Mouse (Mus musculus): ENCODE data around the gene Rab3a. TPM values are rescaled to one million over a fixed set of nuclear protein-coding genes. Genes with fewer than 3 reads are reported as not detected.

Gene Rab3a
- 9.9 TPM for polyA plus RNA-seq (2017; shearing (Covaris generic))

GRCm38 (mm10) chr8:70754043-70754870 is at the start of gene Rab3a:
Gene Rab3a, plus strand, starts transcription at chr8:70754679.

GRCm38 (mm10) chr8:70718297-70718696 is 36.2 kb upstream of the Rab3a start, which contains the start of gene Gm3336:
Gene Gm3336, plus strand, starts transcription at chr8:70718543.

GRCm38 (mm10) chr8:70723486-70724210 is 30.8 kb upstream of the Rab3a start, which contains the start of gene Pde4c:
Gene Pde4c, plus strand, starts transcription at chr8:70723720.

GRCm38 (mm10) chr8:70760775-70761406 is 6.4 kb downstream of the Rab3a start, which contains the start of gene Mpv17l2:
Gene Mpv17l2, minus strand, starts transcription at chr8:70760946.

GRCm38 (mm10) chr8:70776496-70777444 is 22.3 kb downstream of the Rab3a start, which contains the start of gene Pik3r2:
Gene Pik3r2, minus strand, starts transcription at chr8:70776713.

GRCm38 (mm10) chr8:70804481-70805206 is 50.2 kb downstream of the Rab3a start, which contains the start of gene Mast3:
Gene Mast3, minus strand, starts transcription at chr8:70805054.

GRCm38 (mm10) chr8:70808239-70808638 is 53.8 kb downstream of the Rab3a start, which contains the start of gene Il12rb1:
Gene Il12rb1, plus strand, starts transcription at chr8:70808449.

Other genes with a start within 250 kb of the Rab3a start
- gene Rex1bd, start 247.9 kb upstream of the Rab3a start, polyA plus RNA-seq (2017; shearing (Covaris generic)): 138 TPM
- gene Uba52, start 243.9 kb upstream of the Rab3a start, polyA plus RNA-seq (2017; shearing (Covaris generic)): 1,281 TPM
- gene Fkbp8, start 227.0 kb upstream of the Rab3a start, polyA plus RNA-seq (2017; shearing (Covaris generic)): 424 TPM
- gene Kxd1, start 226.7 kb upstream of the Rab3a start, polyA plus RNA-seq (2017; shearing (Covaris generic)): 106 TPM
- gene Ell, start 215.2 kb upstream of the Rab3a start, polyA plus RNA-seq (2017; shearing (Covaris generic)): 42.7 TPM
- 48.6 TPM for gene Isyna1, start 160.3 kb upstream of the Rab3a start, polyA plus RNA-seq (2017; shearing (Covaris generic))
- 12.8 TPM for gene Ssbp4, start 145.8 kb upstream of the Rab3a start, polyA plus RNA-seq (2017; shearing (Covaris generic))
- 0.57 TPM for gene Lrrc25, start 138.5 kb upstream of the Rab3a start, polyA plus RNA-seq (2017; shearing (Covaris generic))
- not detected for gene Gdf15, start 122.2 kb upstream of the Rab3a start, polyA plus RNA-seq (2017; shearing (Covaris generic))
- gene Pgpep1, start 94.3 kb upstream of the Rab3a start, polyA plus RNA-seq (2017; shearing (Covaris generic)): 9.7 TPM
- 259 TPM for gene Lsm4, start 81.4 kb upstream of the Rab3a start, polyA plus RNA-seq (2017; shearing (Covaris generic))
- gene Jund, start 55.7 kb upstream of the Rab3a start, polyA plus RNA-seq (2017; shearing (Covaris generic)): 12.8 TPM
- gene Iqcn, start 51.2 kb upstream of the Rab3a start, polyA plus RNA-seq (2017; shearing (Covaris generic)): 0.07 TPM
- gene Gm3336, start 36.1 kb upstream of the Rab3a start, polyA plus RNA-seq (2017; shearing (Covaris generic)): not detected
- gene Pde4c, start 31.0 kb upstream of the Rab3a start, polyA plus RNA-seq (2017; shearing (Covaris generic)): 0.41 TPM
- gene Mpv17l2, start 6.3 kb downstream of the Rab3a start, polyA plus RNA-seq (2017; shearing (Covaris generic)): 9.6 TPM
- gene Pik3r2, start 22.0 kb downstream of the Rab3a start, polyA plus RNA-seq (2017; shearing (Covaris generic)): 17.0 TPM
- 49.0 TPM for gene Mast3, start 50.4 kb downstream of the Rab3a start, polyA plus RNA-seq (2017; shearing (Covaris generic))
- 49.0 TPM for gene Il12rb1, start 53.8 kb downstream of the Rab3a start, polyA plus RNA-seq (2017; shearing (Covaris generic))
- gene Arrdc2, start 85.0 kb downstream of the Rab3a start, polyA plus RNA-seq (2017; shearing (Covaris generic)): 2.3 TPM
- gene Kcnn1, start 108.6 kb downstream of the Rab3a start, polyA plus RNA-seq (2017; shearing (Covaris generic)): not detected
- gene Ccdc124, start 119.3 kb downstream of the Rab3a start, polyA plus RNA-seq (2017; shearing (Covaris generic)): 78.6 TPM
- gene Slc5a5, start 138.1 kb downstream of the Rab3a start, polyA plus RNA-seq (2017; shearing (Covaris generic)): not detected
- 8,122 TPM for gene Rpl18a, start 142.7 kb downstream of the Rab3a start, polyA plus RNA-seq (2017; shearing (Covaris generic))
- 26.4 TPM for gene Map1s, start 151.3 kb downstream of the Rab3a start, polyA plus RNA-seq (2017; shearing (Covaris generic))